ENCODE assay signal across 13 mouse cellular contexts in genomic region chr6:32386915-32387314, GRCm38 (mm10).
"Had no signal": no experiment of that assay in that cellular context is flagged by ENCODE, and none has a peak within 500 bp of the region (broad histone marks: within the 10 kb centered on the region; RNA-seq: fewer than 3 reads in every experiment).

No protein-coding gene starts in this region.

- H3K4me1 ChIP-seq: liver, embryonic 15.5 days had no signal

- H3K36me3 ChIP-seq: limb, embryonic 10.5 days; liver, embryonic 15.5 days; midbrain, embryonic 10.5 days; neural tube, embryonic 12.5 days had no signal

- H3K27me3 ChIP-seq: liver, embryonic 15.5 days; neural tube, embryonic 12.5 days had no signal

- ATAC-seq: inflammation-experienced regulatory T-cells, adult 6 months; intestine, postnatal 0 days had no signal

- H3K4me2 ChIP-seq: liver, embryonic 11.5 days; liver, embryonic 15.5 days; neural tube, embryonic 12.5 days had no signal

- DNase-seq: kidney, postnatal 25 days; midbrain, embryonic 14.5 days; right cerebral cortex, postnatal 25 days; thymus, adult 18-20 months; thymus, postnatal 14 days had no signal

- H3K9ac ChIP-seq: liver, embryonic 15.5 days; neural tube, embryonic 12.5 days had no signal

- H3K9me3 ChIP-seq: limb, embryonic 10.5 days; liver, embryonic 15.5 days; midbrain, embryonic 10.5 days; neural tube, embryonic 12.5 days had no signal

- H3K4me3 ChIP-seq: left cerebral cortex, adult 2 months; limb, embryonic 10.5 days; liver, embryonic 15.5 days; midbrain, embryonic 10.5 days; neural tube, embryonic 12.5 days had no signal

- H3K27ac ChIP-seq: left cerebral cortex, adult 2 months; limb, embryonic 10.5 days; liver, embryonic 15.5 days; midbrain, embryonic 10.5 days; neural tube, embryonic 12.5 days had no signal
